Mouse (Mus musculus): ENCODE data around the gene Nme2.
"Not testable (repeated sequence)": the region's sequence is repeated elsewhere in the genome, so short reads cannot be mapped to it uniquely, and the experiment has no call there.

The Nme2 gene

DNA sequence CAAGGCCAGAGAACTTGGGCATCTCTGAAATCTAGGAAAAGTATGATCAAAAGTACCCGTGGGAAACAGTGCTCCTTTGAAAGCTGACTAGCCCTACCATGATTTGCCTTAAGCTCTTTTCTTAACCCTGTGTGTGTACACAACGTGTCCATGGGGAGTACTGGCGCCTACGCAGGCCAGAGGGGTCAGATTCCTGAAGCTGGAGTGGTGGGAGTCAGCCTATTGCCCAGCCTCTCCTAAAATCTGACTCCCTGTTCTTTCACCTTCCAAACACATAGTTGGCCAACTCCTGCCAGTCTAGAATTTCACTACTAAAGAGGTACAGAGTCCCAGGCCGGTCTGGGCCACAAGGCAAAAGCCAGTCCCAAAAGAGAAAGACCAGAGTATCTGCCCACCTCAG is 3.7 kb downstream of the Nme2 start:
- Histone ChIP-seq H3K27me3 (ENCODE audit: control insufficient read depth, insufficient read depth, low read length, poor library complexity, severe bottlenecking) (no peaks in the 10 kb centered on the region), H3K36me3 (ENCODE audit: control insufficient read depth, insufficient read depth, low read length, poor library complexity, severe bottlenecking) (peaks cover 7% of the 10 kb centered on the region)
- DNase-seq (ENCODE audit: low read depth, low spot score), result no peak

DNA sequence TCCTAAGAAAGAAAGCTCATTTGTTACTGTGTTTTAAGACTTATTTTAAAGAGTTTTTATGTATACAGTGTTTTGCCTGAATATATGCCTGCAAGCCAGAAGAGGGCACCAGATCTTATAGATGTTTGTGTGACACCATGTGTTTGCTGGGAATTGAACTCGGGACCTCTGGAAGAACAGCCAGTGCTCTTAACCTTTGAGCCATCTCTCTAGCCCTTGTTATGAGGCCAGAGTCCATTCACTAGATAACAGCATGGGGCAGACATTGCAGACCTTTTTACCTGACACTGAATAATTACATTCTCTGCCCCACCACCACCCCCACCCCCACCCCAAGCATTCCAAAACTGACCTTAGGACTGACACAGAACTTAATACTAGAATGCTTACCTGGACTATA is 6.0 kb downstream of the Nme2 start:
- DNase-seq (ENCODE audit: low read depth, low spot score), result no peak
- Histone ChIP-seq H3K27me3 (ENCODE audit: control insufficient read depth, insufficient read depth, low read length, poor library complexity, severe bottlenecking) (no peaks in the 10 kb centered on the region), H3K36me3 (ENCODE audit: control insufficient read depth, insufficient read depth, low read length, poor library complexity, severe bottlenecking) (peaks cover 10% of the 10 kb centered on the region)

DNA sequence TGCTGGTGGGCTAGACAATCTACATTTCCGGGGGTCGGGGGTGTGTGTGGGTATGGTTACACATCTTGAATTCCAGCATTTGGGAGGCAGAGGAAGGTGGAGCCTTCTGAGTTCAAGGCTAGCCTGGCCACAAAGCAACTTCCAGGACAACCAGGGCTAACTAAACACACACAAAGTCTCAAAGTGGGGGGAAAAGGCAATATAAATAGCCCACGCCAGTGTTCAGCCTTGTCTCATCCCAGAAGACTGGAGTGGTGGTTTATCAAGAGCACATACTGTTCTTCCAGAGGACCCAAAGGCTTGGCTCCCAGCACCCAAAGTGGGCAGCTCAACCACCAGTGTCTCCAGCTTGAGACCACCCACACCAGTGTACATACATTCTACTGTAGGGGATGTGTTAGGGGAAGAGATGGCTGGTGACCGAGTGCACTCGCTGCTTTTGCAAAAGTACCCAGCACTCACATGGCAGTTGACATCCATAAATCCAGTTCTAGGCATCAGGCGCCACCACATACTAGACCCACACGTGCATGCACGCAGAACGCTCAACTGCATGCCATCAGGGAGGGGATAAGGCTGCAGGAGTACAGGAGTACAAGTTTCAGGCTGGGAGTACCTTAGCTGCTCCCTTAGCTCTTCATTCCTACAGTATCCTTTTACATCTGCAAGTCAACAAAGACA is 7.0 kb downstream of the Nme2 start:
- no peaks in the 10 kb centered on the region for H3K27me3 ChIP-seq (ENCODE audit: control insufficient read depth, insufficient read depth, low read length, poor library complexity, severe bottlenecking)
- peaks cover 11% of the 10 kb centered on the region for H3K36me3 ChIP-seq (ENCODE audit: control insufficient read depth, insufficient read depth, low read length, poor library complexity, severe bottlenecking)
- no peak for DNase-seq (ENCODE audit: low read depth, low spot score)

DNA sequence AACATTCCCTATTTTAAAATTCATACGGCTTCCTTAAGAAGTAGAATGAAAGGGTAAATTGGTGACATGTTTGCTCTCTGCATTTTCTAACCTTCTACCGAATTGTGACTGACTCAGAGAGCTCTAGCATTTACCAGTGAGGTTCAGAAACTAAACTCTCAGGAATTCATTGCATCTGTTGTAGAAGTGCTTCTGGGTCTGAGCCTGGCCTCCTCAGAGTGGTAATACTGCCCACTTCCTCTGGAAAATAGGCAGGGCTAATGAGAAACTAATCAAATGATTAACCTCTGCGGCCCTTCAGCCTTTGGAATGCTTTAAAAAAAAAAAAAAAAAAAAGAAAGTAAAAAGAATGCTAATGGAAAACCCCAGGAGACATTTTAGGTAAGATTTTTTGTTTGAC is 11.1 kb downstream of the Nme2 start:
- no peak for DNase-seq (ENCODE audit: low read depth, low spot score)
- H3K27me3 ChIP-seq (ENCODE audit: control insufficient read depth, insufficient read depth, low read length, poor library complexity, severe bottlenecking), result no peaks in the 10 kb centered on the region

DNA sequence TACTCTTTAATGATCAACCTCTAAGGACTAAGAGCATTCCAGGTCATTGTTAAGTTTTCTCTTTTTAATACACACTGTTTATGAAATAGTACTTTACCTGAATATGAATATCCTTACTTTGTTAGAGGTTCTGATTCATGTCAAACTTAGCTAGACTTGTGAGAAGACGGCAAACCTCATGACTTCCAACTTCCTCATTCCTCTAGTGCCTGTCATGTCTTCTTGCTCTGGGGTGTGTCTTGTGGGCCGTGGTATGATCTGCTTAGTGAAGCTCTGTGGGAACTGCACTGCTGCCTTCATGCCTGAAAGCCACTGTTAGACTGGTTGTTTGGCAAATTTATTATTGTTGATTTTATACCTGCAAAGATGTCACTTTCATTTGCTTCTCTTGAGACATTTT is 15.2 kb downstream of the Nme2 start:
- peak; percentile 77 for DNase-seq (ENCODE audit: low read depth, low spot score)
- 0 out of 2 replicates have a peak, but pooled peaks cover 2% of the 10 kb centered on the region for H3K36me3 ChIP-seq (ENCODE audit: control insufficient read depth, insufficient read depth, low read length, poor library complexity, severe bottlenecking)
- no peaks in the 10 kb centered on the region for H3K27me3 ChIP-seq (ENCODE audit: control insufficient read depth, insufficient read depth, low read length, poor library complexity, severe bottlenecking)

More for the DNA sequence above, 11.1 kb downstream of the Nme2 start:
- peaks cover 8% of the 10 kb centered on the region for H3K36me3 ChIP-seq (ENCODE audit: control insufficient read depth, insufficient read depth, low read length, poor library complexity, severe bottlenecking)

DNA sequence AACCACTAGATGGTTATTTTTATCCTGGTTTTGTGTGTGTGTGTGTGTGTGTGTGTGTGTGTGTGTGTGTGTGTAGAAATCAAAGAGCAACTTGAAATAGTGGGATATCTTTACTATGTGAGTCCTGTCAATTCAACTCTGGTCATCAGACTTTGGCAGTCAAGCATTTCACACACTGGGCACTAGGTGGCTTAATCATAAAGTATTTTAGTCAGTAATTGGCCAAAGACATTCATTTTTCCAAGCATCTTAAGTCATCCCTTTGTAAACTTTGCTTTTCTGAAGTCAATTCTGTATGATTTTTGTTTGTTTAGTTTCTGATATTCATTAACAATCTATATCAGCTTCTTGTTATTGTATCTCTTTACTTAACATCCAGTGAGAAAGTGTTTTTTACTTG is 27.0 kb downstream of the Nme2 start:
- Histone ChIP-seq H3K36me3 (ENCODE audit: control insufficient read depth, insufficient read depth, low read length, poor library complexity, severe bottlenecking) (peaks cover 11% of the 10 kb centered on the region; the same call in 1 of the 2 replicates), H3K27me3 (ENCODE audit: control insufficient read depth, insufficient read depth, low read length, poor library complexity, severe bottlenecking) (no peaks in the 10 kb centered on the region)
- DNase-seq (ENCODE audit: low read depth, low spot score), result peak; percentile 15

DNA sequence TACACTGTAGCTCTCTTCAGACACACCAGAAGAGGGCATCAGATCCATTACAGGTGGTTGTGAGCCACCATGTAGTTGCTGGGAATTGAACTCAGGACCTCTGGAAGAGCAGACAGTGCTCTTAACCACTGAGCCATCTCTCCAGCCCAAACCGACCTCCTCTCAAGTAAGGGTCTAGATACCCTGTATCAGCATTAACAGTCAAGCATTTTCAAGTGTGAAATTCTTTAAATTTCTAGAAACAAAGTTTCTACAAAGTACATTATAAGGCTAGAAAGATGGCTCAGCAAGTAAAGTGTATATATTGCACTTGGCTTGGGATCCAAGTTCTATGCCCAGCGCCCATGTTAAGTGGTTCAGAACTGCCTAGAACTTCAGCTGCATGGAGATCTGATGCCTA is 41.0 kb downstream of the Nme2 start:
- H3K36me3 ChIP-seq (ENCODE audit: control insufficient read depth, insufficient read depth, low read length, poor library complexity, severe bottlenecking), result peaks cover 11% of the 10 kb centered on the region
- H3K27me3 ChIP-seq (ENCODE audit: control insufficient read depth, insufficient read depth, low read length, poor library complexity, severe bottlenecking); DNase-seq (ENCODE audit: low read depth, low spot score): not testable (repeated sequence)

DNA sequence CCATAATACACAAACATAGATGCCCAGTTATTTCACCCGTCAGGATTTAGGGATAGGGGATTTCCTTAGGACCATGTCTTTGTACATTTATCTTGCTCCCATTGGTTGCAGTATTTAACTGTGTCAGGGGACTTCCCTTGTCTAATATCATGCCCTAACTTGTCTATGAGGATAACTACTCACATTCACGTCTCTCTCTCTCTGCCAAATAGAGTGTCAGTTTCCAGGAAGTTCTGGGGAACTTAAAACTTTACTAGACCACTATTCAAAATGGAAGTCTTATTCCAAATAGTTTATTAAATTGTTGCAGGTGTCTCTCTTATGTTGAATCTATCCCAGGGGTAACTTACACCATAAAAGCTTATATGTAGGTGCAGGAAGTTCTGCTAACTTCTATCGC is 44.5 kb downstream of the Nme2 start:
- no peak for DNase-seq (ENCODE audit: low read depth, low spot score)
- Histone ChIP-seq H3K36me3 (ENCODE audit: control insufficient read depth, insufficient read depth, low read length, poor library complexity, severe bottlenecking) (peaks cover 11% of the 10 kb centered on the region; the same call in 1 of the 2 replicates), H3K27me3 (ENCODE audit: control insufficient read depth, insufficient read depth, low read length, poor library complexity, severe bottlenecking) (no peaks in the 10 kb centered on the region)

DNA sequence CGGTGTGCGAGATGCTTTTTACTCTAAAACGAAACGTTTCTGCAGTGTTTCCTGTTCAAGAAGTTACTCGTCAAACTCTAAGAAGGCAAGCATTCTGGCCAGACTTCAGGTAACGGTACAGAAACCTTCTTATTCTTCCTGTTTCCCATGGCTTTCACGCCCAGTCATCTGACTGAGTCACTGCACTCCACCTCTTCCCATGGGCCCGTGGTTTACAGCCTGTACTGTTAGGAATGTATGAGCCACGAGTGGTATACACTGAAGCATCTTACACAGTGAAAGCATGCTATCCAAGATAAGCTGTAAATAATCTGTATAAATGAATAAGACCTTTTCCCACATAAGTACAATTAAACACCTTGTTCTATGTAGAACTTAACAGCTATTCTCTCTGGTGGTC is 47.2 kb downstream of the Nme2 start:
- no peak for DNase-seq (ENCODE audit: low read depth, low spot score)
- peaks cover 11% of the 10 kb centered on the region; the same call in 1 of the 2 replicates for H3K36me3 ChIP-seq (ENCODE audit: control insufficient read depth, insufficient read depth, low read length, poor library complexity, severe bottlenecking)
- H3K27me3 ChIP-seq (ENCODE audit: control insufficient read depth, insufficient read depth, low read length, poor library complexity, severe bottlenecking), result no peaks in the 10 kb centered on the region

DNA sequence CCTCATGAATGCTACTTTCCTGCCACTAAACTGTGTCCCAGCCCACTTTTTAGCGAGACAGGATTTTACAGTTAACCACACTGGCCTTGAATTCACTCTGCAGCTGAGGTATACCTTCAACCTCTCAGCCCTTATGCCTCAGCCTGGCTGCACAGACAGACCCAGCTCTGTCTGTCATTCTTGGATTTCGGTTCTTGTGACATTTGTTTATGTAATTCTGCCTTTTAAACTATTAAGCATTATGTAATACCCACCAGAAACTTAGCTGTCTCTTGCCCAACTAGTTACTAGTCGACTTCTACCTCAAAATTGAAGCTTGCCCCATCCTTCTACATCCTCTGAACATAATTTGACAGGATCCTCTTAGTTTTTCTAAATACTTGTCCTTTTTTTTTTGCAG is 48.2 kb downstream of the Nme2 start:
- no peak for DNase-seq (ENCODE audit: low read depth, low spot score)
- H3K27me3 ChIP-seq (ENCODE audit: control insufficient read depth, insufficient read depth, low read length, poor library complexity, severe bottlenecking), result no peaks in the 10 kb centered on the region
- H3K36me3 ChIP-seq (ENCODE audit: control insufficient read depth, insufficient read depth, low read length, poor library complexity, severe bottlenecking), result peaks cover 10% of the 10 kb centered on the region; the same call in 1 of the 2 replicates

DNA sequence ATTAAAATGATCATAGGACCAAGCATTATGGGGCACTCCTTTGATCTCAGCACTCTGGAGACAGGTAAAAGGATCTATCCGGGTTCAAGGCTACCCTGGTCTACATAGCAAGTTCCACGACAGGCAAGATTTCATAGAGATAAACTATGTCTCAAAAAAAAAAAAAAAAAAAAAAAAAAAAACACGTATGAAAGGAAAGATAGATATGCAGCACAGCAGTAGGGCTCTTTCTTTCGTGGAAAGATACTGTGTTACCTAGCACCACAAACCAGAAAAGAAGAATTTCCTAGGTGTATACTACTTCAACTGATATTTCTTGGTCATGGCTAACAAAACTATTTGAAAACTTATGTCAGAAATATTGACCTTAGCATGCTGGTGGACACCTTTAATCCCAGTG is 49.2 kb downstream of the Nme2 start:
- no peak for DNase-seq (ENCODE audit: low read depth, low spot score)
- H3K27me3 ChIP-seq (ENCODE audit: control insufficient read depth, insufficient read depth, low read length, poor library complexity, severe bottlenecking), result no peaks in the 10 kb centered on the region
- peaks cover 9% of the 10 kb centered on the region; the same call in 1 of the 2 replicates for H3K36me3 ChIP-seq (ENCODE audit: control insufficient read depth, insufficient read depth, low read length, poor library complexity, severe bottlenecking)

All from splenic B cell, adult 2 months (primary cell).